Mouse (Mus musculus) thymus, postnatal 14 days (tissue): ENCODE measurements around the gene Slitrk4.

Experiments
- DNase-seq: peaks from one replicate; pipeline ENCODE4 v3.0.0; 2021

The Slitrk4 gene

DNA sequence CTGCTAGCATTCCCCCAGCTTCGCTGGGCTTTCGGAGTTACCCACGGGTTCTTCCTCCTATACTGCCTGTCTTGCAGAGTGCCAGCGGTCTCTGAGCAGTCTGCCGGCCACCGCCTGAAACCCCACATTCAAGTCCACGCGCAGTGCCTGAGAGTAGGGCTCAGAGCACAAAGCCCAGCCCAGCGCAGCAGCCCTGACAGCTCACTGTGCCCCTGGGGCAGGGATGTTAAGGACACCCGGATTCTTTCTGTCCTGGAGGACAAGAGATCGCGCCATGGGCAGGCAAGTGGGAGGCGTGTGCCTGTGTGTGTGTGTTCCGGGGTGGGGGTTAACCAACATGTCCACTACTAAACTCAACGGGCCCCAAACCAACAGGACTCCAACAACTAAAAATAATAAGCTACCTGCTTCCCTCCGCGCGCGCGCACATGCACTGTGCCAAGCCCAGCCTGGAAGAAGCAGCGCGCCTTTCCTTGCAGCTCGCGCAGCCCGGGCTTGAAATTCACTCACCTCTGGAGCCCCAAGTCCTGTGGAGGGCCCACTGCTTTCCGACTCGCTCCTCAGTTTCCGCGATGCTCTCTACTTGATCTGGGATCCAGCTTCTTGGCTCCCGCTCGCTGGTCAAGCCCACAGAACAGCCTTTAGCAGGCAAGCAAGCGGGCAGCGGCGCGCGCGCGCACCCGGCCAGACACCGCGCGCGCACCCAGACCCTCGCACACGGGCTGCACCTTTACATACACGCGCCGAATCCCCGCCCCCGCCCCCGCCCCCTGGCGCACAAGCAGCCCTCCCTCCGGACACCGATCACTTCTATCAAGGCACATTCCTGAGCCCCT, at the start of gene Slitrk4:
TSS of gene Slitrk4 (minus strand) at position 707 of the 836 bp plus-strand sequence.
- DNase-seq, result no peak

DNA sequence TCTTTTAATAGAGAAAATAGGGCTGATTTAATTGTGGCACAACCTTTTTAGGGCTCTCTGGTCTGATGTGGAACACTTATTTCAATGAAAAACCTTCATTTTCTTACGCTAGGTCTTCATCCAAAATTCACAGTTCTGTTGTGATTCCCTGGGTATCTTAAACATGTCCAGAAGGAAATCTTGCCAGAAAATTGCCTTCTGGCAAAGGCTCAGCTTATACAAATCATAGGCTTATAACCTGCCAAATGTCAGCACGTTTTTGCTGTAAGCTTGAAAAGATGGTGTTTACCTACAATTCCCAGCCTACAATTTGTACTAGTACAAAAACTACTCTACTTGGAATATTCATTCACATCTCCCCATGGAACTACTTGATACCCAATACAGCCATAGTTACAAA, 42.7 kb upstream of the Slitrk4 start:
- DNase-seq, result no peak

DNA sequence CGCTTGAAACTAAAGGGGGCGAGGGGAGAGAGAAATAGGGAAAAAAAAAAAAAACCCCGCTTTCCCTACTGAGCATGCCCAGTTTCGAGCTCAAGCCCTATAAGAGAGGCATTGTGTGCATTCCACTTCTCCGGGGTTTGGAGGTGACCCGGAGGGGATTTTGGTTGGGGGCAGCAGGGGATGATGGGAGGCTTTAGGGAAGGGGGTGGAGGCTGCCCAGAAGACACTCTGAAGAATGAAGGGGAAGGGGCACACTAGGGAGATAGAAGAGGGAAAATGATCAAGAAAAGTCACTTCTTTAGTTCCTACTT, 1.1 kb upstream of the Slitrk4 start:
- no peak for DNase-seq

DNA sequence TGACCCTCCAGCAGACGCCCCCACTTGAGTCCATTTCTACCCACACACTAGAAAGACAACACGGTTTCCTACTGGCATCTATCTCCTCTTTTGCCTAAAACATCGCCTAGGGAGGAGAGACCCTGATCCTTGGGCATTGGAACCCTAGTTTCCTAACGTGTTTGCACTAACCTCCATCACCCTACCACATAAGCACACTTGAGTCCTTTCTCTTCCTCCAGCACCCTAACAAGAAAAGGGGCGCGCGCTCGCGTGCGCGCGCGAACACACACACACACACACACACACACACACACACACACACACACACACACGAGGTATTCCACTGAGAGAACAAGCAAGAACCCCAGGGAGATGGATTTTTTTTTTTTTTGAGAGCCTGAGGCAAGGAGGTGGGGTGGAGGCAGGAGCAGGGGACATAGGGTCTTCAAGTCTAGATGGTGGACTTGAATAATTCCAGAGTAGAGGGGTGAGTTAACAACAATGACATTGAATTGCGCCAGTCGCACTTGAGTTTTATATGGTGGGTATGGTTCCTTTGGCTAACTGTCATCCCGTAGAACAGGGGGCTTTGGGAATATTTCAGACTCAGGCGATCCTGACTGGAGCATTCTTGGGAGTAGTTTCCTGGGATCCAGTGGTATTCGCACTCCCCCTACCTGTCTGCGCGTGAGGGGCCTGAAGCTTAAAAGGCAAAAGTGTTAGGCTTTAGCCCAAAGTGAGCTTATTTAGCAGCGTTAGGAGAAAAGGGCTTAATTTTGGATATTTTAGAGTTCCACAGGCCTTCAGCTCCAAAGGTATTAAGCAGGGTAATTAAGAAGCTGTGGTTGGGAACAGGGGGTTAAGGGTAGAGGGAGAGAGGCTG, 562 bp upstream of the Slitrk4 start:
- no peak for DNase-seq

DNA sequence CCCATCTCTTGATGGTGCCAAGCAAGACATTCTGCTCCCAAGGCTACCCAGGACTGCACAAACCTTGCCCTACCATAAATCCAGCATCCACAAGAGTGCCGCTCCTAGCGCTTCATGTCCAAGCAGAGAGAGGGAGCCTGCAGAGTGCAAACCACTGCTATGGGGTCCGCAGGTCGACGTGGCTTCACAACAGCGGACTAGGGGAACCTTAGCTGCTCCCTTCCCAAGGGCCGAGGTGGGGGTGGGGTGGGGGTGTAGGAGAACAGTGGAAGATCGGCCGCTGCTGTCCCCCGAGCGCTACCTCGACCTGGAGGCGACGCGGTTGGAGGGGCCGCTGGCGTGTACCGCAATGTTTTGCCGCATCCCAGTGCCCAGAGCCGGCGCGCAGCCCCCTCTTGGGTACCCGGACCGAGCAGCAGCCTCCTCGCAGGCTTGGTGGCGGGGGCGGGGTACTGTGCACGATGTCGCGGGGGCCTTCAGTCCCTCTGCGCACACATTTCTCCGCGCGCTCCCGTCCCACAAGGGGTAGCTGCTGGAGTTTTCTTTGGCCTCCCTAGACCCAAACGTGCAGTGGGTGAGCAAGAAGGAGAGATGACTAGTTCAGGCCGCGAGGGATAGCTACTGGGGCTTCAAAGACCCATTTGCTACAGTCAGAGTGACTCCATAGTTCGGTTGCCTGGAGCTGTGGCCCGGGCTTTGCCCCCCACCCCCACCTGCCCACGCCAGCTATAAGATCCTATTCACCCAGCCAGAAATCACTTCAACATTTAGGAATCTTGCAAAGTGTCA, 1.1 kb downstream of the Slitrk4 start:
- no peak for DNase-seq

DNA sequence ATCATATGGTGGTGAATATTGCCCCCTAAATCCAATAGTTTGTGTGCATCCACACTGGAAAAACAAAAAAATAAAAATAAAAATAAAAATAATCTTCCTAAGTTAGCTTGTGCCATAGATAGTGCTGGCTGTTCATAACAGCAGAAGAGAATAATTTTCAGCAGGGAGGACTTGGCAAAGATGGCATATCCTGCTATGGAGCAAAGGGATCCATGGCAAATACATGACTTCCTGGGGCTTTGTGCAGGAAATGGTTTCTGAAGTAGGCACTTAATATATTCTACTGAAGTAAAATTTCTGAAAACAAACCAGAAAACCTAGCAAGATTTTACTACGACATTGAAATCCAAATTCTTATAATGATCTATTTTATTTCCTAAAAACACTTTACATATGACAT, 13.3 kb downstream of the Slitrk4 start:
- DNase-seq, result no peak
